Mouse (Mus musculus) embryonic fibroblast, embryonic 13.5 days (primary cell): ENCODE measurements around the gene Syt3.

Source experiments
- CTCF ChIP-seq: IDR thresholded peaks from 2 replicates; pipeline ENCODE4 v1.5.1; 2011; ENCODE audit warnings: mild to moderate bottlenecking, control low read depth, low read length, moderate library complexity, borderline replicate concordance; ENCODE audit not compliant: insufficient read depth
- POLR2A ChIP-seq: IDR thresholded peaks from 2 replicates; pipeline ENCODE4 v1.6.1; 2011; ENCODE audit warnings: low read depth, mild to moderate bottlenecking, control low read depth, low read length, moderate library complexity

DNA sequence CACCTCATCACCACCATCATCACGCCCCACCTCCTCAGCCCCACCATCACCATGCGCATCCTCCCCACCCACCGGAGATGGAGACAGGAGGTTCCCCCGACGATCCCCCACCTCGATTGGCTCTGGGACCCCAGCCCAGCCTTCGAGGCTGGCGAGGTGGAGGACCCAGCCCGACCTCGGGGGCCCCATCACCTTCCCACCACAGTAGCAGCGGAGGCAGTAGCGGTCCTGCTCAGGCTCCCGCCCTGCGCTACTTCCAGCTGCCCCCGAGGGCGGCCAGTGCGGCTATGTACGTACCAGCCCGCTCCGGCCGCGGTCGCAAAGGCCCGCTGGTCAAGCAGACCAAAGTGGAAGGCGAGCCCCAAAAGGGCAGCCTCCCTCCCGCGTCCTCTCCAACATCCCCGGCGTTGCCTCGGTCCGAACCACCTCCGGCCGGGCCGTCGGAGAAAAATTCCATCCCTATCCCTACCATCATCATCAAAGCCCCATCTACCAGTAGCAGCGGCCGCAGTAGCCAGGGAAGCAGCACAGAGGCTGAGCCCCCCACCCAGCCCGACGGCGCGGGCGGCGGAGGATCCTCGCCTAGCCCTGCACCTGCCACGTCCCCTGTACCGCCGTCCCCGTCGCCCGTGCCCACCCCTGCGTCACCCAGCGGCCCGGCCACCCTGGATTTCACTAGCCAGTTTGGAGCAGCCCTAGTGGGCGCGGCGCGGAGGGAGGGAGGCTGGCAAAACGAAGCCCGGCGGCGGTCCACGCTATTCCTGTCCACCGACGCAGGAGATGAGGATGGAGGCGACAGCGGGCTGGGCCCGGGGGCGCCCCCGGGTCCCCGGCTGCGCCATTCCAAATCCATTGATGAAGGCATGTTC, 31.8 kb upstream of the Syt3 start:
- TF ChIP-seq POLR2A: no peak
- TF ChIP-seq CTCF: no peak
